Comparison of ENCODE assay signal across 8 mouse cellular contexts in the genomic region with DNA sequence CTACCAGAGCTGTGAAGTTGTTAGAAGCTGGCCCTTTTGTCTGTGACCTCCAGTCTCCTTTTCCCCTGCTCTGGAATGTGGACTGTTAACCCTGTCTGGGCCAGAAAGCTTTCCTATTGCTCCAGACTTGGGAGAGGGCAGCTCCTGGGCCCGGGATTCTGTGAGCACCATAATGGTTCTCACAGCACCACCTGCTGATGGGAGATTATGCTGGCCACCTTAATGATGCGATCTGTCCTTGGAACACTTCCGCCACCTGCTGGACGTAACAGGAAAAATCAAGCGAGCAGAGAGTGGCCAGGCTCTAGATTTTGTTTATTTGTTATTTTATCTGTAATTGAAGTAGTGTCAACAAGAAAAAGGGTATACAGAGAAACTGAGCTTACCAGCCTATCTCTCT. TPM values are rescaled to one million over a fixed set of nuclear protein-coding genes. Genes with fewer than 3 reads are reported as not detected.
DNase-seq lines count a peak whose midpoint lies in the region; ATAC-seq lines count a peak whose summit lies in the region.

No protein-coding gene starts in this region.

- DNase-seq in R1 (ENCODE audit: low read depth, low spot score) = peak; percentile 93
- peak; percentile 93 to 95 for DNase-seq in cerebellum, postnatal 10 days
- peak; percentile 65 to 80 for DNase-seq in frontal cortex, postnatal 14 days (ENCODE audit: low spot score in 2 of 2)
- peak; percentile 88 to 91 for DNase-seq in layer of hippocampus, postnatal 10 days (ENCODE audit: low spot score in 2 of 2)
- DNase-seq in lung, postnatal 14 days = peak; percentile 87
- DNase-seq in right cerebral cortex, adult 18-20 months = peak; percentile 81
- DNase-seq in urinary bladder, postnatal 10 days (ENCODE audit: low spot score) = peak; percentile 32

- peaks cover 43% of the 10 kb centered on the region for H3K27me3 ChIP-seq in hindbrain, embryonic 12.5 days

- ATAC-seq in hindbrain, embryonic 12.5 days (ENCODE audit: low FRiP score) = peak; percentile 65

- H3K9me3 ChIP-seq in hindbrain, embryonic 12.5 days (replicated peaks) = no peaks in the 10 kb centered on the region

- under 1% methylated on average over 5 of the region's 5 CpGs for WGBS in hindbrain, embryonic 12.5 days

- no peak overlapping the region for H3K4me2 ChIP-seq in hindbrain, embryonic 12.5 days (replicated peaks)

- peaks cover 34% of the 10 kb centered on the region for H3K4me1 ChIP-seq in hindbrain, embryonic 12.5 days

- no peaks in the 10 kb centered on the region for H3K36me3 ChIP-seq in hindbrain, embryonic 12.5 days

- H3K9ac ChIP-seq in hindbrain, embryonic 12.5 days = no peak overlapping the region

- no peak overlapping the region for H3K27ac ChIP-seq in hindbrain, embryonic 12.5 days

- H3K4me3 ChIP-seq in hindbrain, embryonic 12.5 days = no peak overlapping the region

RNA-seq across cellular contexts. Expression of gene Sost, which starts 2.0 kb away (rescaled TPM):
- polyA plus RNA-seq in hindbrain, embryonic 12.5 days (2016; fragmentation: Nextera tagmentation; extraction: Ambion mirVana) = 0.46 and 0.79 TPM in 2 replicates
- under 1 TPM in 1 of 2 experiments, not detected in 1; 0.23 TPM for total RNA-seq in layer of hippocampus, postnatal 10 days (2021)

RNA-seq across cellular contexts. Expression of gene Cfap97d1, which starts 15.3 kb away (rescaled TPM):
- polyA plus RNA-seq in hindbrain, embryonic 12.5 days (2016; fragmentation: Nextera tagmentation; extraction: Ambion mirVana) = not detected in 2 replicates
- not detected for total RNA-seq in layer of hippocampus, postnatal 10 days (2021)

RNA-seq across cellular contexts. Expression of gene Dusp3, which starts 18.0 kb away (rescaled TPM):
- polyA plus RNA-seq in hindbrain, embryonic 12.5 days (2016; fragmentation: Nextera tagmentation; extraction: Ambion mirVana) = 11.4 and 12.9 TPM in 2 replicates
- 100 to 1,000 TPM; 121 to 127 TPM for total RNA-seq in layer of hippocampus, postnatal 10 days (2021)

RNA-seq across cellular contexts. Expression of gene Mpp3, which starts 59.5 kb away (rescaled TPM):
- polyA plus RNA-seq in hindbrain, embryonic 12.5 days (2016; fragmentation: Nextera tagmentation; extraction: Ambion mirVana) = 35.6 and 36.2 TPM in 2 replicates
- 10 to 100 TPM; 70.1 to 79.5 TPM for total RNA-seq in layer of hippocampus, postnatal 10 days (2021)

Comparison
In these comparisons a context has a peak if more than half of its experiments do, and no peak if none do; other contexts are left out.
1. DNase-seq: peak in every context shown above with its lines; median percentile 94 in cerebellum, postnatal 10 days; 93 in R1; 90 in layer of hippocampus, postnatal 10 days; 87 in lung, postnatal 14 days; 81 in right cerebral cortex, adult 18-20 months; 72 in frontal cortex, postnatal 14 days; 32 in urinary bladder, postnatal 10 days.